Mouse (Mus musculus): ENCODE measurements around the gene Rbm34.

DNA sequence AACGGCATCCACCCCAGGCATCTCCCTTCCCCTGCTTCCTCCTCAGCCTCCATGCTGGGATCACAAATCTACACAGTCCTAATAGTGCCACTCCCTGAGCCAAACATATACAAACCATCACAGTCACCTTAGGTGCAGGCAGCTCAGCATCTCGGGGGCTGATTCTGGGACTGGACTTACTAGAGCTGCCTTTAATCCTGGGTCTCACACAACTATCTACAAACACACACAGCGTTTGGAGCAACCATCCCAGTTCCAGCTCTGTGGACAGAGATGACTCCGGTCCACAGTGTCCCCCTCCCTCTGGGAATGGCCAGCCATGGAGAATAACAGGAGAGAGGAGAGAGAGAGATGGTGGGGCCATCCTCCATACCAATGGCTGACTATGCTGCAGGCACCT, 54.3 kb downstream of the Rbm34 start:
- no peak for TF ChIP-seq CTCF (IDR thresholded peaks at IDR 0.05)
- TF ChIP-seq EP300 (IDR thresholded peaks at IDR 0.05; ENCODE audit: insufficient read depth, low read depth, low read length), result no peak
- TF ChIP-seq POLR2A (IDR thresholded peaks at IDR 0.05; ENCODE audit: insufficient read depth, low read depth, low read length), result no peak
